Mouse (Mus musculus) cerebellum, postnatal 14 days (tissue): Measurements from ENCODE around the gene Rara.
"Not testable (repeated sequence)": the region's sequence is repeated elsewhere in the genome, so short reads cannot be mapped to it uniquely, and the experiment has no call there.

Experiments used
- DNase-seq, 2 experiments: peaks; one replicate each; pipeline ENCODE4 v3.0.0; 2021; ENCODE audit warnings: mixed read lengths in 2 of 2

Rara gene

DNA sequence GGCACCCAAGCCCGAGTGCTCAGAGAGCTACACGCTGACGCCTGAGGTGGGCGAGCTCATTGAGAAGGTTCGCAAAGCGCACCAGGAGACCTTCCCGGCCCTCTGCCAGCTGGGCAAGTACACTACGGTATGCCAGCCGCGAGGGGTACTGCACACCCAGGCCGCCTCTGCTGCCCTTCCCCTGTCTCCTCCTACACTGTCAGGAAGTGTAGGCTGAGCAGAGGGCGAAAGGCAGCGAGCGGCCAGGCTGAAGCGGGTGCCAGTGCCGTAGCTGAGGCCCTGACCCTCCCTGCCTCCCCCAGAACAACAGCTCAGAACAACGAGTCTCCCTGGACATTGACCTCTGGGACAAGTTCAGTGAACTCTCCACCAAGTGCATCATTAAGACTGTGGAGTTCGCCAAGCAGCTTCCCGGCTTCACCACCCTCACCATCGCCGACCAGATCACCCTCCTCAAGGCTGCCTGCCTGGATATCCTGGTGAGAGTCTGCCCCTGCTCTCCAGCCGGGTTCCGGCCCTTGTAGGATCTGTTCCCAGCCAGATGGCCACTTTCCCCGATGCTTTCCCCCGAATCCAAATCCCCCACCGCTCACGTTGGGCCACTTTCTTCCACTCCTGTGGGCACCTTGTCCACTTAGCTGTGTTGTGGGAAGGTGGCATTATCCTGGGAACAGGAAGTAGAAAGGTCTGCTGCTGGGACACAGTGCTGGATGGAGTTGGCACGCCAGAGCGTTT lies 42.7 kb downstream of the Rara start:
- peak; percentile 30 to 55 for DNase-seq

DNA sequence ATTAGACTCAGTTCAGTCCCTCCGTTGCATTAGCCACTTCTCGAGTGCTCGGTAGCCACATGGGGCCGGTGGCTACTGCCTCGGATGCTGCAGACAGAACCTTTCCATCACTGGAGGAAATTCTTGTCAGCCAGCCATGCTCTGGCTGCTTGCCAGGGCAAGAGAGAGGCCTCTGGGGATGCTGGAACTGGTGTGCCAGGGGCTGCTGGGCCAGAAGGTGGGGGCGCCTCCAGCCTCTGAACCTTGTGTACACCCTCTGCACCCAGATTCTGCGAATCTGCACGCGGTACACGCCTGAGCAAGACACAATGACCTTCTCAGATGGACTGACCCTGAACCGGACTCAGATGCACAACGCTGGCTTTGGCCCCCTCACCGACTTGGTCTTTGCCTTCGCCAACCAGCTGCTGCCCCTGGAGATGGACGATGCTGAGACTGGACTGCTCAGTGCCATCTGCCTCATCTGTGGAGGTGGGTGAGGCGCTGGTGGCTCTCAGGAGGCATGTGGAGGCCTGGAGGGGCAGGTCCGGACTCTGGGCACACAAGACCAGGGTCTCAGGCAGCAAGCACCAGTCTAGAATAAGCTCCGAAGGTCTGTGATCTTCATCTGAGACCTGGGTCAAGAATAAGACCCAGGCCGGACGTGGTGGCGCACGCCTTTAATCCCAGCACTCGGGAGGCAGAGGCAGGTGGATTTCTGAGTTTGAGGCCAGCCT lies 43.9 kb downstream of the Rara start:
- peak; percentile 82 to 89 for DNase-seq

DNA sequence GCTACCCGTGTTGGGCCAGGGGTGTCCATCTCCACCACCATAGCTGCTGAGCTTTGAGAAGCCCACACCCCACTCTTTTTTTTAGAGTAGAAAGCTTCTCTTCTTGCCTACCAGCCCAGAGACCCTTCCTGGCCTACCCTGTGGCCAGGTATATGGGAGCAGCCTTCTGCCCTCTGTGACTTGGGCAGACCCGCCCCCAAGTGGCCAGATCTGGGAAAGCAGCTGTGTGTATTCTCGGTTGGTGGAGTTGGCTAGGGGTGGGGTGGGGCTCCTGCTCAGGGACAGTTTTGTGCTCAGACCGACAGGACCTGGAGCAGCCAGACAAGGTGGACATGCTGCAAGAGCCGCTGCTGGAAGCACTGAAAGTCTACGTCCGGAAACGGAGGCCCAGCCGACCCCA lies 44.6 kb downstream of the Rara start:
- DNase-seq: peak; percentile 95 to 96

DNA sequence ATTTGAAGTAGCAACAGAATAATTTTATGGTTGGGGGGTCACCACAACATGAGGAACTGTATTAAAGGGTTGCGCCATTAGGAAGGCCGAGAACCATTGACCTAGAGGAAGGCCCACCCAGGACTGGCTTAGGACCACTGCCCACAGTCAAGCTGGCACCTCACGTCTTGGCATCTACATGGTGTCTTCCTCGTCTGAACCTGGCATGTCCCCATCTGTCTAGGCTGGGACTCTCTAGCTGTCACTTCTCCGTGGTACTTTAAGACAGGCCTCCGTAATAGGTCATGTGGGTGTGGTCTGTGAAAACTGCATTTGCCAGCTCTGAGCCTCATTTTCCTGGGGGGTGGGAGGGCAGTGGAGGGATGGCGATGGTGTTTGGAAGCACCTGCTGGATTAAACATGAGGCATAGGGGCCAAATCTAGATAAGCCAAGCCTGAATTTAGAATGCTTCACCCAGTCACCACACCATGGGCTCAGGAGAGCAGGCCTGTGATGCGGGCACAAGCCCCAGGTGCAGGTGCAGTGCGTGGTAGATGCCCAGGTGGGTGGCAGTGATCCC lies 45.3 kb downstream of the Rara start:
- peak in 1 of 2 experiments; percentile 24 for DNase-seq

DNA sequence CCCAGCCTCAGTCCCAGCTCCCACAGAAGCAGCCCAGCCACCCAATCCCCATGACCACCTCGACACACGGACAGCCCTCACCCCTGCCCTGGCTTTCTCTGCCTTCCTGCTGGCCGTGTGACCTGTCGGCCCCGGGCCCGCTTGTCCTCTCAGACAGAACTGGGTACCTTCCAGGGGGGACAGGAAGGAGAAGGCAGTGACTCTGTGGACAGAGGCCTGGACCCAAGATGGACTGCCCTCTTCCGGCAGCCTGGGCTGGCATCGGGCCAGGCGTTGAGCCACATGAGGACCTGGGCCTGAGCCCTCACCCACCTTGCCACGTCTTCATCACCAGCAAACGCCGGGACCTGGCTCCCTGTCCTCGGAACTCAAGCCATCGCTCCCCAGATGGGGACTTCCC lies 46.0 kb downstream of the Rara start:
- peak; percentile 50 to 75 for DNase-seq

DNA sequence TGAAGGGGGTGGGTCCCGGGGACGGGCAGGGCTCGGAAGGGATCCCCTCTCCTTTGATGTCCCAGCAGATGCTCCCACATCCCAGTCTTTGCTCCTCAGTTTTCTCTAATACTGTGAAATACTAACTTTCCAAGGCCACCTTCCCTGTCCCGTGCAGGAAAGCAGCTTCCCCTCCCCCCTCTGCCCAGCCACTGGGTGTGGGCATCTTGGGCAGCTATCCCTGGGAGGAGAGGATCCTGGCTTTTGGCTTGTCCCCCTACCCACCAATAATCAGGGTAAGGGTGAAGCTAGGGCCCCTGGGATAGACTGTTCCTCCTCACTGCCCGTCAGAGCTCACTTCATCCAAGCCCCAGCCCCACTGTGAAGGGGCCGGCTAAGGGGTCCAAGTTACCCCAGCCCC lies 46.6 kb downstream of the Rara start:
- peak in 1 of 2 experiments; percentile 22 for DNase-seq

DNA sequence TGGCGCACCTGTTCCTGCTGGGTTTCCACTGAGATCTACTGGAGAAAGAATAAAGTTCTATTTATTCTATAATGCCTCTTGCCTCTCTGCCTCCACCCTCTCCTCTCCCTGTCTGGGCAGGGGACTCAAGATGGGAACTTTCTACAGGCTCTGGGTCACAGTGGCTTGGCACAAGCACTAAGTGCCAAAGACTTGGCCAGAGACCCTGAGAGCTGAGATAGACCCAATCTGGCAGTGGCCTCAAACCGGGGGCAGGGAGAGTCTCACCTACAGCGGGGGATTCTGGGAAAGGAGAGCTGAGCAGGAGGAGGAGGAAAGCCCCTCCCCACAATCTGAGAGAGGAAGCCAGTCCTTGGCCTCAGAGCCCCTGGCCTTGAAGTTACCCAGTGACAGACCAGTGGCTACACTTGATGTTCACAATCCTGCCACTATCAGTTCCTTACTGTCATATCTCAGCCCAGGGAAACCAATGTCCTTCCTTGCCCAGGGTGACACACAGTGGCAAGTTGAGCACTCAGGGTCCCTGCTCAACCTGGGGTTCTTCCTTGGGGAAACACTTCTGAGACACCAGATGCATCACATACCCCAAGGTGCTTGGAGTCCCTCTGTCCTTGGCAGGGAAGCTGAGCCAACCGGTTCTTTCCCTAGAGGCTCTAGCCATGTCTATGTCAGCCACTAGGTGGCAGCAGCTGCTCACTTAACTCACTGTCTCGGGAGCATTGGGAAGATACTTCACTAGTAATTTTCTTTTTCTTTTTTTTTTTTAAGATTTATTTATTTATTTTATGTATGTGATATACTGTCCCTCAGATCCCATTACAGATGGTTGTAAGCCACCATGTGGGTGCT lies 47.5 kb downstream of the Rara start:
- DNase-seq: peak; percentile 87 to 92

DNA sequence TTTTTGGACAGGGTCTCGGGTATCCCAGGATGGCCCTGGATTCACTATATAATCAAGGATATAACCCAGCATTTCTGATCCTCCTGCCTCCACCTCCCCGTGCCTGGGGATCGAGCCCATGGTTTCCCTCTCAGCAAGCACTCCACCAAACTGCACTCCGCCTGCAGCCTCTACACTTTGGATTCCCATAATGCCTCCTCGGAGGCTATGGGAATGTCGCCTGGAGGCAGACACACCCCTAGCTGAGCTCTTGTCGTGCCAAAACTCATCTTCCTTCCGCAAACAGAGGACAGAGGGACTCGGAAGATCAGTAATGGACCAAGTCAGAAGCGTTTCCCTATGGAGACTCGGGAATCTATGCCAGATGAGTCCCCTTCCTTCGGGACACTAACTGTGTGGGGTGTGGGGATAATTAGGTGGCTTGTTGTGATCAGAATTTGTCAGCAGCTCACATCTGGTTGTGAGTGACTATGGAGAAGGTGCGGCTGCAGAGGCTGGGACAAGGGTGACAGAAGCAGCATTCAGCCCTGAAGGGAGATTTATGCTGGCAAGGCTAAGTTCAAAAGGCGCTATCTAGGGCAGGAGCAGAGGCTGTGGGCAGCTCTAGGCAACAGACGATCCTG lies 51.0 kb downstream of the Rara start:
- no peak for DNase-seq

DNA sequence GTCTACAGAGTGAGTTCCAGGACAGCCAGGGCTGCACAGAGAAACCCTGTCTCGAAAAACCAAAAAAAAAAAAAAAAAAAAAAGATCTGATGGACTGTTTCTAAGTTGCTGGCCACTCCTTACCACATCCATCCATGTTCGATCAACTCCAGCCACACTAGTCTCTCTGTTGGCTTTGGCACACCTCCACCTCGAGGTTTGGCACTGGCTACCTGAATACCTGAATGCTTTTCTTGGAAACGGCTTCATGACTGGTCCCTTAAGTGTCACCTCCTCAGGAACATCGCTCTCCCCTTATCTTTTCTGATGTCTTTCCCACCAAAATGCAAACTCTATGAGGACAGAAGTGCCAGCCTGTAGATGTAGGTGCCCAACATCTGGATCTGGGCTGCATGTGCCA lies 51.7 kb downstream of the Rara start:
- no peak for DNase-seq

DNA sequence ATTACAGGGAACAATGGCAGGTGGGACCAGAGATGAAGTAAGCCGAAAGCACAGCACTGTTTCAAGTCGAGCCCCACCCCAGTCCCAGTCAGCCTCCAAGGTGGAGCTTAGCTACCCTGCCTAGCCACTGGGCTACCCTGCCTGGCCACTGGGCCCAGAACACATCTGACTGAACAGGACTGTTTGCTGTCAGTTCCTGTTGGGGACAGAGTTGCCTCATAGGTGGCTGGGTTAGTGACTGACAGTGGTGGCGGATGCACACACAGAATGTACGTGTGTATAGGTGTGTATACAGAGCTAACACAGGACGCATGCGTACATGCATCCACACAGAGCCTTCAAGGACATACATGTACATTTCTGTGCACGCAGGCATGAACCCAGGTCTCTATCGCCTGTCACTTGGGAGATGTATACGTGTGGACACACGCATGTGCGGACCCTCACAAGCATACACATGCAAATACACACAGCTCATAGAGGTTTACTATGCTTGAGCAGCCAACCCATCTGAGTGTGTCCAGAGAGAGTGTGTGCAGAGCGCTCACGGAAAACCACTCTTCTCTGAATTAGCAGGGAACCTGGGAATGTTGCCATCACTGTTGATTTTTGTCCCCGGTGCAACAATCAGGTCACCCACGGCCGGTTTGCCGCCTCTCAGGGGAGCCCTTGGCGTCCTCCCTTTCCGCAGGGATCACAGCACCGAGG lies 53.8 kb downstream of the Rara start:
- no peak for DNase-seq

DNA sequence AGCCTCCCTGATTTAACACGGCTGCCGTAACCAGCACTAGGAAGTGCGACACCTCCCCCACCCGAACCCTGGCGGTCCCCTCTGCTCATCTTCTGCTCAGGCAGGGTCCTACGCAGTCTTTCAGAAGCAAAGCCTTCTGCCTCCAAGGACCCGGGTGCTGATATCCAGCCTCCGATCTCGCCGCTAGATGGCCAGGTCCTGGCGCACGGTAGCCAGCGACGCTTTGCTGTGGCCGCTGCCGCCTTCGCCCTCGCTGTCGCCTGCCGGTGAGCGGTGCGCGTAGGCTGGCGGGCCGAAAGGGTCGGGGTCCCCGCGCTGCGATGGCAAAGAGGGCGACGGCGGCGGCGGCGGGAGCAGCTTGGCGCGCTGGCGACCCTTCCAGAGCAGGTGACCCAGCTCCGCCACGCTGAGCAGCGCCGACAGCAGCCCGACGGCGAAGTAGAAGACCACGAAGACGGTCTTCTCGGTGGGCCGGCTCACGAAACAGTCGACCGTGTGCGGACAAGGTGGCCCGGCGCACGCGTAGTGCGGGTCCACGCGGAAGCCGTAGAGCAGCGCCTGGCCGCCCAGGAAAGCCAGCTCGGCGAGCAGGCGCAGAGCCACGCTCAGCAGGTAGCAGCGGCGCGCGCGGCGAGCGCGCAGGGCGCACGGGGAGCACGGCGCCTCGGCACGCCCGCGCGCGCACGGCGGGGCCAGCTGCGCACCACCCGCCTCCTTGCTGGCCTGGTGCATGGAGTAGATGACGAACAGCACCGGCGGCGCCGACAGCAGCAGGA lies 54.6 kb downstream of the Rara start:
- DNase-seq: peak; percentile 87 to 90

DNA sequence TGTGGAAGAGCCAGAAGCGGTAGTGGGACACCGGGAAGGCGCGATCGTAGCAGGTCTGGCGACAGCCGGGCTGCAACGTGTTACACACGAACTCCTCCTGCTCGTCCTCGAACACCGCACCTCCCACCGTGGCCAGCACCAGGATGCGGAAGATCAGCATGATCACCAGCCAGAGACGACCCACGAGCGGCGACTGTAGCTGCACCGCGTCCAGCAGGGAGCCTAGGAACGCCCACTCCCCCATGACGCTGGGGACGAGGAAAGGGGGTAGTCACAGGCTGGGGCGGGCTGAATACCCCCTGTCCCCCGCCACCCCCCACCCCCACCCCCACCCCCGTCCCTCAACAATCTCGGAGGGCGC lies 55.1 kb downstream of the Rara start, which contains the start of gene Gjd3:
Gene Gjd3, minus strand, starts transcription at position 244 of the 361 bp plus-strand sequence.
- no peak for DNase-seq

DNA sequence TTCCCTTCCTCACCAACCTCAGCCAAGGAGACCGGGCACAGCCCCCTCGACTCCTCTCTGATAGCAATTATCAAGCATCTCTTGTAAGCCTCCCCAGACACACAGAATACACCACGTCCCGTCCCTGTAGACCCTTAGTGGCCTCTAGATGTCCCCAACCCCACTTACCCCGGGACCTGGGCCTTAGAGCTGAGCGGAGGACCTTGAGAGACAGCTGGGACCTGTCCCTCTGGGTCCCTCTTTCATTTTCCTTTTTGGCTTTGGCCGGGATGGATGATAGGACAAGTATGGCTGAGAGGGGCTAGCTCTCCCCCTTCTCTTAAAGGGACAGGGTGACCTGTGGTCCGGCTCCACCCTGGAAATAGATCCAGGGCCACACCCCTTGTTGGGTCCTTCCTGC lies 55.9 kb downstream of the Rara start:
- no peak for DNase-seq

DNA sequence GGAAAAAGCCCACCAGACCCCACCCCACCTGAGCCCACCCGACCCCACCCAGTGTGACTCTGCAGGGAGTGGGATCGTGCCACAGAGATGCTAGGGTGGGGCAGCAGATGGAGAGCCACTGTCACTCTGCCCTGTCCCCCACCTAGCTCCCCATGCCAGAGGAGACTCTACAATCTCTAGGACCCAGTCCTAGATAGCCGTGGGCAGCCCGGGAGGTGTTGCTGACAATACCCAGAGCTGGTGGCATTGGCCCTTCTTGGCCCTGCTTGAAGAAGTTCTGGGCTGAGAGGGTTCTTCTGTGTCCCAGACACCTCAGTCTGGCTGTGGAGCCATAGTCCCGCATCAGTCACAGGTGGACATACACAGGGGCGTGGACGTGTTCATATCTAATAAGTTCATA lies 57.9 kb downstream of the Rara start:
- DNase-seq: no peak

DNA sequence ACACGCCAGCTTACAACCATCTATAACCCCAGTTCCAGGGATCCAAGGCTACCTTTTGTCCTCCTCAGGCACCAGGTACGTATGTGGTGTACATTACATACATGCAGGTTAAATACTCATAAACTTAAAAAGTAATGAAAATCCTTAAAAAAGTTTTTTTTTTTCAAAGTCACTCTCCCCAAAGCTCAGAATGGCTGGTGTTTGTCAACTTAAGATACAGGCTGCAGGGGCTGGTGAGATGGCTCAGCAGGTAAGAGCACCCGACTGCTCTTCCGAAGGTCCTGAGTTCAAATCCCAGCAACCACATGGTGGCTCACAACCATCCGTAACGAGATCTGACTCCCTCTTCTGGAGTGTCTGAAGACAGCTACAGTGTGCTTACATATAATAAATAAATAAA lies 60.6 kb downstream of the Rara start:
- DNase-seq: not testable (repeated sequence)

DNA sequence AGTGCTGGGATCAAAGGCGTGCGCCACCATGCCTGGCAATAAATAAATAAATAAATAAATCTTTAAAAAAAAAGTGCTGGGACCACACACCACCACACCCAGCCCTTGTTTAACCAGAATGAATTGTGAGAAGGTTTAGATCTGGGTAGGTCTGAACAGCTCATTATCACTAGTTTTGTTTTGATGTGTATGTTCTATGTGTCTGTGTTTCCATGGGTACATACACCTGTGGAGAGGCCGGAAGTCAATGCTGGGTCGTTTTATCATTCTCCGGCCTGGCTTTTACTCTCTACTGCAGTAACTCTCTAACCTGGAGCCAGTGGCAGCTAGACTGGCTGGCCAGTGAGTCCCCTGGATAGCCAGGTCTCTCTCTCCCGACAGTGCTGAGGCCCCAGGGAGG lies 63.2 kb downstream of the Rara start:
- no peak for DNase-seq

DNA sequence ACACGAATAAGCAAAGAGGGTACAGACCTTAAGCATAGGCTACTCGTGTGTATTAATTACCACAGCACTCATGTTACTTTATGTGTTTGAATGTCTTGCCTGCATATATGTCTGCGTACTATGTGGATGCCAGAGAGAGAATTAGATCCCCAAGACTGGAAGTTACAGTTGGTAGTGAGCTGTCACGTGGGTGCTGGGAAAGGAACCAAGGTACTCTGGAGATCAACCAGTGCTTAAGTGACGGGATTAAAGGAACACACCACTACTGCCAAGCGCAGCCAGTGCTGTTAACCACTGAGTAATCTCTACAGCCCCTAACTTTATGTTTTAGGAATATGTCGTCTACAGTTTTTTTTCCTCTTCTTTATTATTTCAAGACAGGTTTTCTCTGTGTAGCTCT lies 68.4 kb downstream of the Rara start:
- DNase-seq: no peak

DNA sequence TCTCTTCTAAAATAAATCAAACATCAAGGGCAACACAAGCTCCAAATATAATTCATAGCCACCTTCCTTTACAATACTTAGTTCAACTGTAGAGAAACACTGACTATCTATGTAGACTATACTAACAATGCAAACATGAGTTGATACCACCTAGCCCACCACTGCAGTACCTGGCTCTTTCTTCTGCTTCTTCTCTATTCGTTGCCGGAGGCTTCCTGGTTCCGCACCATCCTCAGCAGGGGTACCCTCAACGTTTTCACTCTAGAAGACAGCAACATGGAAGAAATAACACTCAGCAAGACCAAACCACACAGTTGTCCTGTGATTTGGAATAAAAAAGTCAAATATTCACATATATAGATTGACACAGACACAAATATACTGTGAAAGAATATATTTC lies 70.0 kb downstream of the Rara start:
- no peak for DNase-seq

DNA sequence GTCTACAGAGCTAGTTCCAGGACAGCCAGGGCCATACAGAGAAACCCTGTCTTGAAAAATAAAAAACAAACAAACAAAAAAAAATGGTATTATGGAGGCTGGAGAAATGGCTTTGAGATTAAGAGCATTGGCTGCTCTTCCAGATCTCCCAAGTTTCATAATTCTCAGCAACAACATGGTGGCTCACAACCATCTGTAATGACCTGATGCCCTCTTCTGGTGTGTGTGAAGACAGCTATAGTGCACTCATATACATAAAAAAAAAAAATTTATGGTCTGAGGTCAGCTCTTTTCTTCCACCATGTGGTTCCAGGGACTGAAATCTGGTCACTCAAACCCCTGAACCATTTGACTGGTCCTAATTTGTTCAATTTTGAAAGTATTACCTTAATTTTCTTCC lies 71.2 kb downstream of the Rara start:
- no peak for DNase-seq

DNA sequence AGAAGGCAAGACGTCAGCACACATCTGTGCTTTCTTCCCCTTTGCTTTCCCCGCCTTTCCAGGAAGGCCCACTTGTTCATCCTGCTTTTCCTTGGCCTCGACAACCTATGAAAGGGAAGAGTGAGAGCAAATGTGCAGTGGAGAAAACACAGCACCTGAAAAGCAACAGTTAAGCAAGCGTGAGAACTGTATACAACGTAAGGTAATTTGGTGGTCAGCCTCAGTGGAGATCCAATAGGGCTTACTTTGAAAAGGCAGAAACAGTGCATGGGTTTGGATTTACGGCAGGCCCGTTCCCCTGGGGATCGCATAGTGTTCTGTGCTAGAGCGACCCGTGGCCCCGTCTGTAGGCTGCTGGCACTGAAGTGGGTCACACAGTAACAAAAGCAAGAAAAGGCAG lies 71.6 kb downstream of the Rara start:
- no peak for DNase-seq

DNA sequence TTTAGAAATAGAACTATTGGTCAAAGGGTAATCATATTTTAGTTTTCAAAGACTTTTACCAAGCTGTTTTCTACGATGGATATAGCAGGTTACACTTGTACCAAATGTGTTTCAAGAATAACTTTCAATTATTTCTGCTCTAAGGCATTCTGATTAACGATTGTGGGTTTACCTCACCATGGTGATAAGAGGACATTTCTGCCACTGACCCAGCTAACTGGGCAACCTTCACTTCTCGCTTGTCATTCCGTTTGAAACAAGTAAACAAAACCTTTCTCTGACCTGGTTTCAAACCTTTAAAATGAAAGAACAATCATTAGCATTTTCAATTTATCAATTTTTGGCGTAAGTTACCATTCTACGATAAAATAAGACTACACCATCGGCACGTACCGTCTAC lies 79.2 kb downstream of the Rara start:
- DNase-seq: no peak
